Mouse (Mus musculus) frontal cortex, adult (tissue): Measurements from ENCODE around the gene Klhl29.

ENCODE experiments used
- ATAC-seq: cut with Nextera tagmentation; 2 replicates; pipeline ENCODE4 v1.9.2; 2017; ENCODE audit warnings: mild to moderate bottlenecking, moderate library complexity, mixed read lengths; ENCODE audit not compliant: low TSS enrichment

The Klhl29 gene

DNA sequence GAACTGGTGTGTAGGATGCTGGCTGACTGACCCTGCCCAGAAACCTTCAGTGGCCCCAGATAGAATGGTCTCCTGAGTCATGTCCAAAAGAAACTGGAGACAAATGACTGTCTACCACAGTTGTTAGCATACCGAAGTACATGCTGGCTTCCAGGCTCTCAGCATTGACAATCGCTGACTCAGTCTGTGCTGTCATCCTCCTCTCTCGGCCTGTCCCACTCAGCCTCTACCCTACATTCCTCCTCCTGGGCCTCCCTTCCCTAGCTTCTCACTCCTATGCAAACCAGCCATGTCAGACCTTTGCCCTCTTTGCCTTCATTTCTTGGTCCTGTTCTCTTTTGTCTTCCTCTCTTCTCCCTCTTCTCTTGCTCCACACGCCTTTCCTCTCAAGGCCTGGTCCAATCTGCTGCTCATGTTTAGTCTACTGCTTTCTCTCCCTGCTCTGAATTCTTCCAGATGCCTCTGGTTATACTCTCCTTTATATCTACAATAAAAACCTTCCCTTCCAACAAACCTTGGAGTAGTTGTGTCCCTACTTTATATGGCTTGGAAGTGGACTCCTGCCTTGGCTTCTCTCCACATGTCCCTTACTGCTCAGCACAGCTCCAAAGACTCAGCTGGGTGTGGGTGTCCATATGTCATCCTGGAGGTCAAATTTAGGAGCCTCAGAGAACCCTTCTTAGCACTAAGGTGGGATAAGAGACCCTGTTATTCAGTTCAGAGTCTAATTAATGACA is 121.1 kb downstream of the Klhl29 start:
- ATAC-seq: peak; percentile 10; the same call in 1 of the 2 replicates

DNA sequence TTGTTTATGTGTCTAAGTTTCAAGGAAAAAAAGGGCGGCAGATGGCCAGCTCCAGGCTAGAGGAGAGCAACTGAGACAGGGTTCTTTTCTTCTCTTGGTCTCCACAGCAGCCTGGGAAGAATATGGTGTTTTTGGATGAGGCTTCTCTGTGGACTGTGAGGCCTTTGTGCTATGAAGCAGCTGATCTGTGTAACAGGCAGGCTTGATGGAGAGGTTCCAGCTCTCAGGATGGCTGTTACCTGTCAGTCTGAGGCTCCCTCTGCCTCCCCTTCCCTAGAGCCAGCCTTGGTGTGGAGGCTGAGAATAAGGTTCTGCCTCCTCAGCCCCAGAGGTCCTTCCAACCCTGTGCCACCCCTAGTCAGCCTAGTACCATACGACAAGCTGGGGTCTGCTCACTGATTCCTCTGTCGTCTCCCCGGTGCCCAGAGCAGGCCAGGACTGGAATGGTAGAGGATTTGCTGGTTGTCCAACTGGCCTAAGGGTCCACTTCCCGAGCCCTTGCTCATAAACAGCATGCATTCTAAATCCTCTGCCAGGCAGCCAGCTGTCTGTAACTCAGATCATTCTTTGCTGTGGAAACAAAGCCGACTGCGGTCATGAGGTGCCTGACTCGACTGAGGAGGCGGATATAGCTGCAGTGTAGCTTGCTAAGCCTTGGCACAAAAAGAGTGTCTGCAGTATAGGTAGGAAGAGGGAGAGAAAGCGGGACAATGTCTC is 122.0 kb downstream of the Klhl29 start:
- ATAC-seq: peak; percentile 51

DNA sequence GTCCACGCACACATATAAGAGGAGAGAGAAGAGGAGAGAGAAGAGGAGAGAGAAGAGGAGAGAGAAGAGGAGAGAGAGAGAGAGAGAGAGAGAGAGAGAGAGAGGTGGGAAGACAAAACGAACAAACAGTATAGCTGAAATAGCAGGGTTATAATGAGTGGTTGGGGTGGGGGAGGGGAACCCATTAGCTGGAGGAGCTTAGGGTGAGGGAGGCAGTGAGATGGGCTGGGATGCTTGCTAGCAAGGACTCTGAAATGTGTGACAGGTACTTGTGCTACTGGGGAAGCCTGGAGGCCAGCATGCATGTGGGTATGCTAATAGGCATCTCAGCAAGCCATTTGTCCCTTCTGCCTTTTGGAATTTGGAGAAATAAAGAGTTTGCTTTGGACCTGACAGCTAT is 122.9 kb downstream of the Klhl29 start:
- no peak for ATAC-seq

DNA sequence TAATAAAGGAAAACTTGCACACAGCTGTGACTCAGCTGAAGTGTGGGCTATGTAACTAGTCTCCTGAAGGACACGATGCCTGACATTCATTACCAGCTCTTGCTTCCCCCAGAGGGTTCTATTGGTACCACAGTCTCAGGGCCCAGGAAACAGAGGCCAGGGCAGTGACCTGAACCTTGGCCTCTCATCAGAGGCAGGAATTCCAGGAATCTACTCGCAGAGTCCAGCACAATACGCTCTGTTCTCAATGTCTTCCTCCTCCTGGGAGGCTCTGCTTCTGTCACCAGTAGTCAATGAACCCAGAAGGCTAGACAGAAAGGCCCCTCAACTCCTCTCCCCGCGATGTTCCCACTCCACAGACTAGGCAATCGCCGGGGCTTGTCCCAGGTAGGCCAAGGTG is 125.4 kb downstream of the Klhl29 start:
- no peak for ATAC-seq

DNA sequence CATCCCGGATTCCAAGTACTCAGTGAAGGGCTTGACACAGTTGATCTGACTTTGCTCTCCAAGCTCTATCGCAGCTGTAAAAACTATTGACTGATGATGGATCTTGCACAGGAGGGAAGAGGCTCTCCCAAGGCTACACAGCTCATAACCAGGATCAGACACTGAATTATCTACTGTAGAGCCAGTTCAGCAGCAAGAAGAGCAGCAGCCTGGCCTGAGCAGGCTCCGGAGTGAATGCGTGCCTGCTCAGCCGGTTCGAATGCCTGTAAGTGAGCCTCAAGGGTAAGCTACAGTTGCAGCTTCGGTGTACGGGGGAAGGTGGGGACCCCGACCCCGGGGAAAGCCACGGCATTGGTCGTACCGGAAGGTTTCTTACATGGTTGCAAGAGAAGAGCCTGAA is 126.4 kb downstream of the Klhl29 start:
- no peak for ATAC-seq

DNA sequence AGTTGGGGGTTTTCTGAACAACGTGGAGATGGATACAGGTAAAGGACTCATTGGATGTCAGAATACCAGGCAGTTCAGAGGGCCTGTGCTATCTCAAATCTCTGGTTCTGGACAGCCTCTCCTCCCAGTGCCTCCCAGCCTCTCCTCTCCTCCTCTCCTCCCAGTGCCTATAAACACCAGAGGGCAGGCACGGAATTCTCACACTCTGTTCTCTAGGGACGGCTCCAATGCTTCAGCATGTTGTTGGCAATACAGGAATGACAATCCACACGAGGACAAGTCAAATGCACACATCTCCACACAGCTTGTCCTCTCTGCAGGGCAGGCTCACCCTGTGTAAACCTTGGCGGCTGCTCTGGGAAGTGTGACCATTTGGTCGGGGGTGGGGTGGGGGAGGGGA is 128.0 kb downstream of the Klhl29 start:
- ATAC-seq: peak; percentile 17; the same call in 1 of the 2 replicates

DNA sequence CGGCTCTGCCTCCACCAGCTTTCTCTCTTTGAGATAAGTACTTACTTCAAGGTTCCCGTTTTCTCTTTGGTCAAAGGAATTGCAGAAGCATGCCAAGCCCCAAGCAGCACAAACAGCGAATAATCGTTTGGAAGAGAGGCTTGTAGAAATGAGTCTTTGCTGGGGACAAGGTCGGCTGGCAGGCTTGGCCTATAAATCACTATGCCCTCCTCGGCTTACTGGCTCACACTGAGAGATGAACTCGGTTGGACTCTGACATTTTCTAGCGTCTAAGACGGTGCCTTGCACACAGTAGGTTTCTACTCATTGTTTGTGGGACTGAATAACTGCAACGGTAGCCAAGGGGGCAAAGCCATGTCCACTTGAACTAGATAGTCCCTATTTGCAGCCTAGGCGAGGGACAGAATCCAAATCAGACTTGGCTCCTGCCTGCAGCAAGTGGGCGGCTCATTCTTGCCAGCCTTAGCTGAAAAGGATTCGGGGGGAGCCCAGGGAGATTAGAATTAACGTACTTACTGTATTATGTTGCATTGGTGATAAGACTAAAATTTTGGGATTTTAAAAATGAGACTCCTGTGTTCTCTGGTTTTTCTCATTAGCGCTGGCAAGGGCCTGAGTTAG is 128.7 kb downstream of the Klhl29 start:
- ATAC-seq: peak; percentile 34

DNA sequence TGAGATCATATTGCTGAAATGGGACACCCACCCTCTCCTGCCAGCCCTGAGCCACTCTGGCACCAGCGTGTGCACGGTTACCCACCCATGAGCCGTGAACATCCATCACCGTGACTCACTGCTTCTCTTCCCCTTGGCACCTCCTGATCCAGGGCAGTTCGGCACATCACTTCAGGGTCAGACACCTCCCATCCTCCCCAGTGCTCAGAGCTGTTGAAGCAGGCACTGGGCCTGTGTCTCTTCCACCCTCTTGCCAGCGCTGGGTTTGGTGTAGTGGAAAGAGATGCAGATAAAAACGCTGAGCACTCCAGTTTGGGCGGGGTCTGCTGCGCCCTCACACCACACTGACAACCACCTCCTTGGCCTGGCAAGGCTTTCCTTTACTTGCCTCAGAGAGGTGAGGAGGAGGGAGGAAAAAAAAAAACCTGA is 129.3 kb downstream of the Klhl29 start:
- ATAC-seq: peak; percentile 8; the same call in 1 of the 2 replicates

DNA sequence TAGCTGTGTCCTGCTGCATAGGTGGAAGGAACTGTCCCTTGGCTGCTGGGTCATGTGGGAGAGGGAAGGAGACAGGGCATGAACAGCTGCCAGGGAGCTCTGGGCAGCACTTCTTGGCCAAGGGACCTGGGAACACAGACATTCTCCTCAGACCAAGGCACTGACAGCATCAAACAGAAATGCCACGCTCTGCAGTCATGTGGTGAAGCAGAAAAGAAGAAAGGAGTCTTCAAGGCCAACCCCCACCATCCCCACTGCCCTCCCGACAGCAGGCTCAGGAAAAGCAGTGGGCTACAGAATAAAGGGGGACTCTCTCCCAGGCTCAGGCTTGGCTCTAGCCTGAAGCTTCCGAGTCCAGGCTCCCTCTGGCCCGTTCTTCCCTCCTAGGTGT is 130.3 kb downstream of the Klhl29 start:
- no peak for ATAC-seq

DNA sequence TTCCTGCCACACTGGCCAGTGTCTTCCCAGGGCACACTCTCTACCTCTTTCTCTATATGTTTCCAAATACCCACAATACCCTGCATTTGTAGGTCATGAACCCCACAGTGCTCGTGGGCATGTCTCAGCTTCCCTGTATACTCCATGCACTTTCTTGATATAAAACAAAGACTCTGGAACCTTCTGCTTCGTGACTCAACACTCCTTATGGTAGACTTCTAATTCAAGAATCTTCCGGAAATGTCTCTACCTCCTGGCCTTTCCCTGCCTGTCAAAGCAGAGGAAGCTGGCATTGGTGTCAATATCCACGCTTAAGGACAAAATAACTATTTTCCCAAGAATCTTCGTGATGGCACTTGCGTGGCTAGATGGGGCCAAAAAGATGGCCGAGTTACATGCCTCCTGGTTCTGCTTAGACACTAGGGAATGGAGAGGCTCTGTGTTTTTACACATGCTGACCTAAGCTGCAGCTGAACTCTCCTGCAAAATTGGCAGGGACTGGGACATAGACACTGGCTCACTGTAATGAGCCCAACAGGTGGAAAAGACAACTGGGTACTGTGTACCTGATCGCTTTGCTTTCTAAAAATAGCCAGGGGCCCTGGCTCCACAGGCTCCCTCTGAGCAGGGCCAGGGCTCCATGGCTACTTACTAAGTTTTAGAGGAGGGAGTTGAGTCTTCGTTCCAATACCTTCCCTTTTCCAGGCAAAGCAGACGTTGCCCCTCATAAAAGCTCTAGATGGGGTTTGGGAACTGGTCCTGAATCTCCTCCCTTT is 130.9 kb downstream of the Klhl29 start:
- ATAC-seq: peak; percentile 7; the same call in 1 of the 2 replicates

DNA sequence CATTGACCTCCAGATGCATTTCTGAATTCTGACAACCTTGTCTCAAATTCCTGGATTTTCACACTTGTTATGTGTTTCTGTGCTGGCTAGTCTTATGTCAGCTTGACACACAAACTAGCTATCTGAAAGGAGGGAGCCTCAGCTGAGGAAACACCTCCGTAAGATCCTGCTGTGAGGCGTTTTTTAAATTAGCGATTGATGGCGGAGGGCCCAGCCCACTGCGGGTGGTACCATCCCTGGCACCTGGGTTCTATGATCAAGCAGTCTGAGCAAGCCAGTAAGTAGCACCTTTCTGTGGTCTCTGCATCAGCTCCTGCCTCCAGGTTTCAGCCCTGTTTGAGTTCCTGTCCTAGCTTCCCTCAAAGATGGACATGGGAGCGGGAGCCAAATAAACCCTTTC is 131.6 kb downstream of the Klhl29 start:
- ATAC-seq: no peak

DNA sequence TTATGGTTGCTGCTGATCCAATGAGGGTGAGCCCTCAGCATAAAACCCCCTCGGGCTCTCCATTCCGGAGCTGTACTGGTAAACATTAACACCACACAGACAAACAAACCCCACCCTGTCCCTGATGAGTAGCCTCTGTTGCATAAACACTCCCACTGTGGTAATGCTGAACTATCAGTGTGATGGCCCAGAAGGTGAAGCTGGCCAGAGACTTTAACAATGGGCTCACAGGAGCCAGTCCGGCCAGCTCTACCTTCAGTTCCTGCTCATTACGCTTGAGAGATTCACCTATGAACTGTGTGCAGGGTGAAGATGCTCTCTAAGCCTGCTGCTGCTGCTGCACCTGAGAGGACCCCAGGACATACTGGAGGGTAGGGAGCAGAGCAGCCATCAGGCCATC is 132.0 kb downstream of the Klhl29 start:
- ATAC-seq: no peak

DNA sequence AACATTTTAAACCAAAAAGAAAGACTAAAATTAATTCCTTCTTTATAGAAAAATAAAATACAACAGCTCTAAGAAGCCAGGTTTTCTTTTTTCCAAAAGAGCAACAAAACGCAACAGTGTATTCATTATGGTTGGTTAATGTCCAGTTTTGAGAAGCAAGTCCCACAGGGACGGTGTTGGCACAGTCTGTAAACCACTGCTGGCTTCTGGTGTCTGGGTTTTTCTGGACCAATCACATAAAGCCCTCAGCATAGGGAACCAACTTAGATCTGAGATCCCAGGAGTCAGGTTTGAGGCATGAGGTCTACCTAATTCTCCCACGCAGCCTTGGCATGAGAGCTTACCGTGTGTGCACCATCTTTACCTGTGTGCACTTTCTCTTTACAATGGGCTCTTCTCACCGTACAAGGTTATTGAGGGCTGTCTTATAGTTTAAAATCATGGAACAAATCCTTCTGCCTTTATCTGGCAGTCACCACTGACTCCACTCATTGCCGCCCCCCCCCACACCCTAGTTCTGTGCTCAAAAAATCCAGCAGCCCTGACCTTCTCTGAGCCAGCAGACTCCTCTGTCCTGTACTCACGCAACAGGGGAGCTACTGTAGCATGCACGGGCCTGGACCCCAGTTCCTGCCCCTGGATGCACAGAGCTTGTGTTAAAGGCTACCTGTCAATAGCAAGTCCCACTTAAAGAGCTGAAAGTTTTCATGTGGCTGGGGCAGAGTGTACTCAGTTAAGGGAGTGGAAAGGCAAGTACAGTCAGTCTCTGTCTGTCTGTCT is 132.7 kb downstream of the Klhl29 start:
- no peak for ATAC-seq

DNA sequence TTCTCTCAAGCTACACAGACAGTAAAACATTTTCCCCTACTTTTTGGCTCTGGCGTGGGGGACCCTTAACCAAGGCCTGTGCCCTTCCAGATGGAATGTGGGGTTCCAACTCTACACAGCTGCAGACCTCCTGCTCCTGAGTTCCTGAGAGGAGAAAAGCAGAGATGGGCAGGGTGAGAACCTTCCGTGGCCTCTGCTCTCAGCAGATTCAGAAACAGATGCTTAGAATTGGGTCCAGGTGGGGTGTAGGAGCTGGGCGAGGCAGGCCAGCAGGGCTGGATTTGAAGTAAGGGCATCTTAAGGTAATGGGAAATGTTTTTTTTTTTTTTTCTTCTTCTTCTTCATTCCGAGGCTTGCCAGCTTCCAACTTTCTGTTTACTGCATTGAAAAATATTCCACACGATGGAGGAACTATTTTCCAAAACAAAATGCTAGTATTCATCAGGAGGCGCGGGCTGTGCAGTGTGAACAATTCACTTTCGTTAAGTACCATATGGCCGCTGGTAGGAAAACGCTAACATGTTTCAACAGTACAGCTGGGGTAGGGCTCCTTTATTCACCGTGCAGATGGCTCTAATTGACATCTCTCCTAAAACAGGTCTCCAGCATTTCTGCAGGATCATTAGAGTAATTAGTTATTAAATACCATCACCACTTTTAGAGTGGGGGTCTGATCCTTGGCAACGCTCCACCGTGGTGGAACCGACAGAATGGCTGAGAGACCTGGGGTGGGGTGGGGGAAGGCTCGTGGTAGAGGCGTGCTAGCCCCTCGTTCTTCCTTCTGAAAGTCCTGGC is 135.8 kb downstream of the Klhl29 start:
- peak; percentile 34; the same call in 1 of the 2 replicates for ATAC-seq

DNA sequence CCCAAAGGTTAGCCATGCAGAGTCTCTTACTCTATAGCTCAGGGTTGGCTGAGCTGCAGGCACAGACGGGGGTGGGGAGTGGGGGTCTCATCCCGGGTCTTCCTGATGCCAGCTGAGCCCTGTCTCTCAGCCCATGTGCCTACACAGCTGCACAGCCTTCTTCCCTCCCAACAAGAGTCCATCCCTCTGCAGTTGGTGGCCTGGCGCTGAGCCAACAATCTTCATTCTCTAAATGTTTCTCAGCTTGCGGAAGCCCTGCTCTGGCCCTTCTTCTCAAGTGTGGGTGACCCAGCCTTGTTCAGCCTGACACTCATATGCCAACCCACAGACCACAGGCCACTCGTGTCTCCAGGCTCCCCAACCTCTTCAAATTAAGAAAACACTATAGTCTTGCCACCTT is 138.4 kb downstream of the Klhl29 start:
- peak; percentile 11; the same call in 1 of the 2 replicates for ATAC-seq

DNA sequence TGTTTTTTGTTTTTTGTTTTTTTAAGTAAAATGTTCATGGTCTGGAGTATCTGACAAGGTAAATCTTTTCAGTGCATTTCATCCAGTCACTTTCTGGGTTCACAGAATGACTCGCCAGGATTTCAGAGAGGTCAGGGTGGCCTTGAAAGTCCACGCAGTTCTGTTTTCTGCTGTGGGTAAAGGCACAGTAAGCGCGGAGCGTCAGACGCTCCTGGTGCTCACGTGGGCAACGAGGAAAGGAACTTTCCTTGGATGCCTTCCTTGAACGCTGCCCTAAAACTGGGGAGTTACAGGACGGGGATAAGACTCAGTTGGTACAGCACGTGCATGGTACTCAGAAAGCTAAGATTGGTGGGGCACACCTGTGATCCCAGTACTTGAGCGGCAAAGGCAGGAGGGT is 139.9 kb downstream of the Klhl29 start:
- ATAC-seq: no peak

DNA sequence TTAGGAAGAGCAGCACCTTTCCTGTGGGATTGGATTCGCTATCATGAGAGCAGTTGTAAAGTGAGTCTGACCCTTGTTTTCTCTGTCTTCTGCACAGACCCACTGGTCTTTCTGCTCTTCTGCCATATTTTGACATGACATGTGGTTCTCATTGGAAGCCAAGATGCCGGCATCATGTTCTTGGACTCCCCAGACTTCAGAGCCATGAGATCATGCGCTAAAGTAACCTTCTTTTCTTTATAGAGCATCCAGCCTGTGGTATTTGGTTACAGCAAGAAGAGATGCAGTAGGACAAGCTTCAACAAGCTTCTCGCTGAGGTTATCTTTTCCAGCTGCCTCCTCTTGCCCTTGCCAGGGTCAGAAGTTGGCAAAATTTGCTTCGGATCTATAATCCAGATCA is 145.0 kb downstream of the Klhl29 start:
- ATAC-seq: no peak

DNA sequence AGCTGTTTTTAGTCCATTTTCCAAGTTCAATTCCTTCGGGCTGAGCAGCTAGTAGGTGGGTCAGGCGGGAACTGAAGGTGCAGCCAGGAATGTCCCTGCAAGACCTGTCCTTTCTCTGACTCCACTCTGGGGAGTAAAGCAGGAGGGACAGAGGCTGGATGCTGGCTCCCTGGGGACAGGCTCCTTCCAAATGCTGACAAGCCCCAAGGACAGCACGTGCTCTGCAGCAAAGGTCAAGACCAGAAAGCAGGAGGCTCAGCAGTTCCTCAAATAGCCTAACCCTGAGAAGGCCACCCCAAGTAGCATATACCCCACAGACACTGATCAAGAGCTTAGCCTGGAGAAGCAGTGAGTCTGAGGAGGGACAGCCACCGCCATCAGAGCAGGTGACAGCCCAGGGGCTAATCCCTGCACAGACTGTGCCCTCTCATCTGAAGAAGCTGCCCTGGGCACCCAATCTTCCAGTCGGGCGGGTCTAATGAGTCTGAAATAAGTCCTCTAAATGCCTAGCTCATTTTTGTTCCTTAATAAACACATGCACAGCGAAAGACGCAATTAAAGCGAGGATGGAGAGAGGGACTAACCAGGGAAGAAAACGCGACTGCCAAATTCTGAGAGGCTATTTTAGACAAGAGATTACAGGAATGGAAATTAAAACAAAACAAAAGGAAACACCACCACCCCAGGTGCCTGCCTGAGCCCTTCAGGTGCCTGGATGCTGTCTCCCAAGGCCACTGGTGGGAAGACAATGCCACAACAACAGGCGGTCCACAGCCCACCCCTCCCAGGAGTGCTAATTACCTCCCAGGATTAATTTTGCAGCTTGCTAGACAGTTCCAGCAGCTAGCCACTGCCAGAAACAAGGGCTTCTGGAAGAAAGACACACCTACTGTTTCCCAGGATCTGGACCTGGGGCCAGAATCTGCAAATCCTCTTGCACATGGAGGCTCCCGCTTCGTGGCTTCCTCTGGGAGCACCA is 148.5 kb downstream of the Klhl29 start:
- 0 out of 2 replicates have a peak, but pooled peaks have one; percentile 18 for ATAC-seq

DNA sequence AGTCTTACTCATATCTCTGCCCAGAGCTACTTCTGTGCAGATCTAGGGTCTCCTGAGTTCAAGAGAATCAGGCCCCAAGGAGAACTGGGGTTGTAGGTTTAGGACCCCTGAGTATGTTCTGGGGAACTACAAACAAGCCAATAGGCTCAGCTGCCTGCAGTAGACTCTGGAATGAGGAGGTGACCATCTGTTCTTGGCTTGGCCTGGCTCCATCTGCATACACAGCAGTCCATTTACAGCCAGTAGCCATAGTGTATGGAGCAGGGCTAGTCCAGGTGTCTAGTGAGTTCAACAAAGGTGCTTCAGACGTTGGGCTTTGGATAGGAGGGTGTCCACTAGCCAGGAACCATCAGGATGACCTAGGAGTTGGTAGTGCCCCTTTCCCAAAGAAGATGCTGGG is 151.9 kb downstream of the Klhl29 start:
- ATAC-seq: no peak
